Mouse (Mus musculus): ENCODE data around the gene Pnkd.
A peak's percentile ranks its signal among the peaks of the same experiment; 100 is the strongest.
"Not testable (repeated sequence)": the region's sequence is repeated elsewhere in the genome, so short reads cannot be mapped to it uniquely, and the experiment has no call there.

Pnkd gene

DNA sequence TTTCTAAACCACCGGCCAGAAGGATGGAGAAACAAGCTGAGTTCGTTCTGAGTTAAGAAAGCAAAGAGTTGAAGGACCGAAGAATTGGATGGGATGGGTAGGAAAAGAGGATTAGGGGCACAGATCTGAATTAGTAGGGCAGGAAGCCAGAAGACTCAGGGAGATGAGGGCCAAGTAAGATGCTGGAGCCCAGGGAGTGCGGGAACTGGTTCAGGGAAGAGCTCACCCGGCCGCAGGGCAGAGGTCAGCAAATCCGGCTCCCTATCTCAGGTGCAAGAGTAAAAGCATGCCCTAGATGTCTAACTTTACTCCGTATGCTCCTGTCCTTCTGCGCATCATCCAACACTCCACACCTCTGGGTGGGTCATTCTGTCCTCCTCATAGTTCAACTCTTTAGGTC, 48.2 kb downstream of the Pnkd start:
- peak in 1 of 2 experiments; percentile 19 for DNase-seq

DNA sequence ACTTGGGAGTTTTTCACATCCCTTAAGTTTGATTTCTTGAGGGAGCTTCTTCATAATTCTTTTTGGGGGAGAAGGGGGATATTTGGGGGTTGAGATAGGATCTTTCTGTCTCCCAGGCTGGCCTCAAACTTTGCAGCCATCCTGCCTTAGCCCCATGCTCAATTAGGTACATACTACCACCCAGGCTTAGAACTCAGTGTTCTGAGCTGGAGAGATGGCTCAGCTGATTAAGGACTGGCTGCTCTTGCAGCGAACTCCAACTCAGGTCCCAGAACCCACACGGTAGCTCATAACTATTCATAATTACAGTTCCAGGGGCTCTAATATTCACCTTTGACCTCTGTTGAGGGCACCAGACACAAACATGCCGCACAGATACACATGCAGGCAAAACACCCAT, 49.9 kb downstream of the Pnkd start:
- DNase-seq, result no peak

DNA sequence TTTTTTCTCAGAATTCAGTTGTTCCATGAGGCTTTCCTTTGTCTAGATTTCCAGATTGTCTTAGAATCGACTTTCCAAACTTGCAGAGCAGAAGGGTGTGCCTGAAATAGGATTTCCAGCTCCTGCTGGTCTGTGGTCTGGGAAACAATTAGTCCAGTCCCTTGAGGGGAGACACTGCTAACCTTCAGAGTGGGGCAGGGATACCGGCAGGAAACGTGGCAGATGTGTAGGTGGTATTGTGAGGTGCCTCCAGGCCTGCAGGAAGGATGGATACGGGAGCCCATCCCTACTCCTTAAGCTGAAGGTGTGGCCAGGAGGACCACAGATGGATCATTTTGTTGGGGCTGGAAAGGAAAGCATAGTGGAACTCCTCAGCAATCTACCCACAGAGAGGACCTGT, 50.3 kb downstream of the Pnkd start:
- no peak for DNase-seq

DNA sequence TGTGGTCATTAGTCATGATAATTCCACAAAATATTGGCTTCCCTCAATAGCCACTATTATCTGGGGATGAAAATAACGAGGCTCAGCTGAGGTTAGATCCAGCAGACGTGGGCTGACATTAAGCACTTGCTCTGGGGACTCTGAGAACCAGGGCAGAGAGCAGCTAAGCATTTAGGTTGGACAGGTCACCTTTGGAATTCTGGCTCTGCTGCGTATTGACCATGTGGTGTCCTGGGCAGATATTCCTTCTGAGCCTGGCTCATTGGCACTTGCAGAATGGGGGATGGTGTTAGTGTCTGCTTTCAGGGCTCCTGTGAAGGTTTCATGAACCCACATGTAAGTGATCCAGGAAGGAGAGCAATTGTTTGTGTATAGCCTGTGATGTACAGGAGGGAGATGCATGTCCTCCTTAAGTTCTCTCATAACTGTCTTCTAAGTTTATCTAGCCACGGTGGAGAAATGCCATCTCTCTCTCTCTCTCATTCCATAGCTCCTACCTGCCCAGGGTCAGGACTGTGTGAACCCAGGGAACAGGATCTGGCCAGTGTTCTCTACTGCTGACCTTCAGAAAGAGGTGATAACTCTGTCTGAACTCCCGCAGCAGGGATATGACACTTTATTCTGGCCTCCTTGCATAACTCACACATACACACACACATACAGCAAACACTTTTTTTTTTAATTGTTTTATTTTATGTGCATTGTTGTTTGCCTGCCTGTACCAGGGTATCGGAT, 50.9 kb downstream of the Pnkd start:
- peak; percentile 32 to 47 for DNase-seq

DNA sequence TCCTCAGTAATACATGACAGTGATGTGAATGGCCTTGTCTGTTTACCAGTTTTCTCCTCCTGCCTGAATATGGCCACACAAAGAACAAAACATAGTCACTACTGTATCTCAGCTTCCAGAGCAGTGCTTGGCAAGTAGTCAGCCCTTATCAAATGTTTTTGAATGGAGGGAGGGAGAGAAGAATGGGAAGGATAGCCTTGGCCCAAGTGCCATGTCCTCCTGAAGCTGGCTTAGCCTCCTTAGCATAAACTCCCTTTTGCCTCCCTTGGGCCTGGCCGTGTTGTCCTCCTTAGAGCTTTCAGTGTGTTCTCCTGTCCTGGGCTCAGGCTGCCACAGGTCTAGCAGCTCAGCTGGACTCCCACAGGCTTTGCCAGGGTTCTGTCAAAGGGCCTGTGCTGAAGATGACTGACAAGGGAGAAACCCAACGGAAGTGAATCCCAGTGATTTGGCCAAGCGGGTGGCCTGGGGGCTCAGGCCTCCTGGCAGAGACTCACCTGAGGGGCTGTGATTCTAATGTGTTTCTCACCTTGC, 52.6 kb downstream of the Pnkd start:
- DNase-seq, result peak in 1 of 2 experiments; percentile 28

DNA sequence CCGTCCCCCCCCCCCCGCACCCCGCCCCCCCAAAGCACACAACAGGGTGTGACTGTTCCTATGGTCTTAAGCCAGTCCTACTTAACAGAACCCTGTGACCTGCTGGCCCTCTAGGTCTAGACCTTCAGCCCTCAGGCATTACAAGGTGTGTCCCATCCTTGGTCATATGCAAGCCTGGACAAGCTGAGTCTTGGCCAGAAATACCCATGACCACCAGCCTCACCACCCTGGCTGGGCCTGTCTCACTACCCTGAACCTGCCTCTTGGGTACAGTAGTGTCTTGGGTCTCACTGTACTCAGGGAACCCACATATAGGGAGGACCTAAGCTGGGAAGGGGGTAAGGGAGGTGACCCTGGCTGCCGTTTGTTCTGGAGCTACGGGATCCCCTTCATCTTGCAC, 53.3 kb downstream of the Pnkd start:
- DNase-seq, result no peak

DNA sequence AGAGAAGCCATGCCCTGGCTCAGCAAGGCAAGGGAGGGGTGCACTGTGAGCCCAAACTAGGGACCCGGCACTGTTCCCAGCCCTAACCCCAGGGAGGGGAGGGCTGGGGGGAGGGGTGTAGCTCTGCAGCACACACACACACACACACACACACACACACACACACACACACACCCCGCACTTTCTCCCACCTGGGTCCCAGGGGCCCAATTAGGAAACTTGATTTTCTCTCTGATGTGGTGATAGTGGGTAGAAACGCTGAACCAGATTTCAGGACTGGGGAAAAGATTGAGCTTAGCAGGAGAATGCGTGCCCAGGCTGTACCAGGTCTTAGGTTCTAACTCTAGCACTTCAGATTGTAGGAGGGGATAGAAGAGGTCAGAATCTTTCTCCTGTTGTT, 53.9 kb downstream of the Pnkd start:
- no peak for DNase-seq

DNA sequence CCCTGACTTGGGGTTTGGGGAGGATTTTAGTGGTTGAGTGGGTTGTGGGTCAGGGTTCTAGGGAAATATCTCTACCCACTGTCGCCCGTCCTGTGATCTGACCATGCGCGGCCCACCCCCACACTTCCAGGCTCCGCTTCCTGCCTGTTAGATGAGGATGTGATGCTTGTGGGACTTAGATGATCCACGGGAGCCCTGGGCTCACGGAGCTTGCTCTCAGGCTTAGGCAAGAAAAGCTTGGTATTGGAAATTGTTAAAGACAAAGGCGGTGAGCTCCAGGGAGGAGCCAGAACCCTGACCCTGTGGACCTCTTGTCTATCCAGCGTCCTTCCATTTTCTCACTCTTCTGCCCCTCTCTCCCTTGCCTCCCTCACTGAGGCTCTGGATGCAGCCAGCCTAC, 55.2 kb downstream of the Pnkd start:
- no peak for DNase-seq

DNA sequence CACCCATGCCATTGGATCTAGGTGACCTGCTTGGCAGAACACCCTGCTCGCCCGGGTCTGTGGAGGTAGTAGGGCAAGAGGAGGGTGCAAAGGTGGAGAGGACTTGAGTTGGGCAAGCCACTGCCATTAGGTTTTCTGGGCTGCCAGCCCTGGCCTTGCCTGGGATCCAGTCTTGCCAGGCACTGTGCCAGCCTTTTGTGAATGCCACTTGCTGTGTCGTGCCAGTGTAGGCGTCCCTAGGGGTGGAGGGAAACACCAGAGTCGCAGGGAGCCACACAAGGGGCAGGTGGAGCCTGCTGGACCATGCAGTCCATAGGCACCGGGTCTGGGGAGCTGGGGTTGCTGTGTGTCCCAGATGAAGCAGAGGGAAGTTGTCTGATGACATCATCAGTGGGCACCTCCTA, 55.6 kb downstream of the Pnkd start:
- DNase-seq, result peak; percentile 37 to 51

DNA sequence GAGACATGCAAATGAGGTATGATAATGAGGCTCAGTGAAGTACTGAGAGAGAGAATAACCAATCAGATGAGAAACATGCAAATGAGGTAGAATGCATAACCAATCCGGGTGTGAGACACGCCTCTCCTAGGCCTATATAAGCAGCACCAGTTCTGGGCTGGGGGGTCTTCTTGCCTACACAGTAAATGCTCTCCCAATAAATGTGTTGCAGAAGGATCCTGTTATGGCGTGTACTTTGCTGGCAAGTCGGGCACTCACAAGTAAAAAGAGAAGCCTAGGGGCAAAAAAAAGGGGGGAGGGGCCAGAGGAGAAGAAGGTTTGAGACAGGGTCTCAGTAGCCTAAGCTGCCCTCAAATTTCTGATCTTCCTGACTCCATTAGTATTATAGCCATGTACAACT, 56.3 kb downstream of the Pnkd start:
- DNase-seq, result not testable (repeated sequence)

DNA sequence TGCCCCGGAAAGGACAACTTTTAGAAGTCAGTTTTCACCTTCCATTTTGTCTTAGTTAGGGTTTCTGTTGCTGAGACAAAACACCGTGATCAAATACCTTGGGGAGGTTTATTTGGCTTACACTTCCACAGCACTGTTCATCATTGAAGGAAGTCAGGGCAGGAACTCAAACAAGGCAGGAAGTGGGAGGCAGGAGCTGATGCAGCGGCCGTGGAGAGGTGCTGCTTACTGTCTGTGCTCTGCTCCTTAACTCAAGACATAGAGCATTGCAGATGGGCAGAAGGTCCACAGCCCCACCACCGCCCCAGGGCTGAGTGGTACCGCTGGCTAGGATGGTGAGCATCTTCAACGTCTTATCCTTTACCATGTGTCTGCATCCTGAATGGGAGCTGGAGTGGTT, 57.2 kb downstream of the Pnkd start:
- DNase-seq, result no peak

DNA sequence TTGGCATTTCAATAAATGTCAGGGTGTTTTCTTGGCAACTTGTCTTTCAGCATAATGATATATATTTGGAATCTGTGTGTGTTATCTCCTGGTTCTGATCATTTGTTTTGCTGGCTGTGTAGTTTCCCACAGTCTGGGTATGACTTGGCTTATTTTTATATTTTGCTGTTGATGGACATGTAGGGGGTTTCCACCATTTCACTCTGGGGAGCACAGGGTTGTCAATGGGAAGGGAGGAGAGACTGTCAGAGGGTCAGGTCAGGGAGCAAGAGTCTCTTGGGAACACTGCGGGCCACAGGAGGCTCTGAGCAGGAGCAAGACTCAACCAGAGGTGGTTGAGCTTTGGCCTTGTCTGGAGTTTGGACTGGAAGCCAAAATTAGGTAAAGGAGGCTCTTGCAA, 57.6 kb downstream of the Pnkd start:
- no peak for DNase-seq

DNA sequence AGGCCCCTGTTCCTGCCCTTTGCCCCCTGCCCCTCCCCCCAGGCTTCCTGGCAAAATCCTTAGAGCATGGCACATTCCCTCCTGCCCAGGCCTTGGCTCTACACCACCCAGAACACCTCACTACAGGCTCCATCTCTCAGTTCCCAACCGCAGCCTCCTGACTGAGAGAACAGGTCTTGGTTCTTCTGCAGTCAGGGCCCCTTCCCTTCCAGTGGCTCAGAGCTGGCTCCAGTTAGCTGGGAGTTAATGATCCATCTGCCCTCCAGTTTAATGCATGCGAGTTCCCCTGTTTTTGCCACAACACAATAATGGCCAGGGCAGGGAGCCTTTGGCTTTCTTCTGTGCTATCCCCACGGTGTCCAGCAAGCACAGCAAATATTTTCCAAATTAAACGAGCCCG, 58.4 kb downstream of the Pnkd start:
- DNase-seq, result no peak

DNA sequence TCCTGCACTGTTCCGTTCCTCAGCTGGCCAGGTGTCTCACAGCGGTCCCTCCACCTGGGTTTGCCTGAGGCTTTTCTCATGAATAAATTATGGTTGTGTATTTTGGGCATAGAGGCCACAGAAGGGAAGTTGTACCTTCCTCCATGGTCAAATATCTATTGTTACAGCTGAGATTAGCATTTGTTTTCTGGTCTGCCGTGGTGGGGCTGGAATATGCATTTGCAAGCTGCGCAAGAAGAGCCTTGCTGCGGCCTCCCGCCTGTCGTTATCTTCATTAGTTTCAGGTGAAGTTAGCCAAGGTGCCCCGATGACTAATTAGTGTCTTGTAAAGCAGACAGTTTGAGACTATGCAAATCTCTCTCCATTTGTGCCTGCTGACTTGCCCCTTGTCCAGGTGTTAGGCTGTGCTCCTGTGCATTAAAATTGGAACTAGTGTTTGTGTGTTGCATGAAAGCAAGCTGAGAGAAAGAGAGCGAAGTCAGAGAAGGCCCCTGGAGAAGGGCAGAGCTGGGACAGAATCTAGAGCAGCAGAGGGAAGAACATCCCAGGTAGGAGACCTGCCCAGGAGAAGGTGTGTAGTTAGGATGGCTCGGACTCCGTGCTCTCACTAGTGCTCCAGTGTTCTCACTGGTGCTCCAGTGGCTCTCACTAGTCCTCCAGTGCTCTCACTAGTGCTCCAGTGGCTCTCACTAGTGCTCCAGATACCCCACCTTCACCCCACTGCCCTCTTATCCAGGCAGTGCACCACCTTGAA, 59.6 kb downstream of the Pnkd start:
- no peak for DNase-seq

DNA sequence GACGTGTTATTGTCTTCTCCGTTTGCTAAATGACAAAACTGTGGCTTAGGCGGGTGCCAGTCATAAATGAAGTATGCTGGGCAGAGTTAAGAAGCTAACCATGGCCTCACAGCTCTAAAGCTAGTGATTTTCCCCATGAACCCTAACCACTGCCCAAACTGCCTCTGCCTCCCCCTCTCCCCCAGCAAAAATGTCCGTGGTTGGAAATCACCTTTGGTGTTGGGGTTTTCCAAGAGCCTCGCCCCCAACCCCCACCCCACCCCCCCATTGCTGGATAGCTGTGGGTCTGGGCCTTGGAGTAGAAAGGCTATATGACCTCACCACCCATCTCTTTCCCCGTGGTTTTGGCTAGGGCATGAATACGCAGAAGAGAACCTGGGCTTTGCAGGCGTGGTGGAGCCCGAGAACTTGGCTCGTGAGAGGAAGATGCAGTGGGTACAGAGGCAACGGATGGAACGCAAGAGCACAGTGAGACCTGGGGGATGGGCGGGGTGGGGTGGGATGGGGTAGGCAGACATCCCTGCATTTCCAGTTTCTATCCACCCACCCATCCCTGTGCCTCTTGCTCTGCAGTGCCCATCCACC, 66.5 kb downstream of the Pnkd start:
- no peak for DNase-seq

DNA sequence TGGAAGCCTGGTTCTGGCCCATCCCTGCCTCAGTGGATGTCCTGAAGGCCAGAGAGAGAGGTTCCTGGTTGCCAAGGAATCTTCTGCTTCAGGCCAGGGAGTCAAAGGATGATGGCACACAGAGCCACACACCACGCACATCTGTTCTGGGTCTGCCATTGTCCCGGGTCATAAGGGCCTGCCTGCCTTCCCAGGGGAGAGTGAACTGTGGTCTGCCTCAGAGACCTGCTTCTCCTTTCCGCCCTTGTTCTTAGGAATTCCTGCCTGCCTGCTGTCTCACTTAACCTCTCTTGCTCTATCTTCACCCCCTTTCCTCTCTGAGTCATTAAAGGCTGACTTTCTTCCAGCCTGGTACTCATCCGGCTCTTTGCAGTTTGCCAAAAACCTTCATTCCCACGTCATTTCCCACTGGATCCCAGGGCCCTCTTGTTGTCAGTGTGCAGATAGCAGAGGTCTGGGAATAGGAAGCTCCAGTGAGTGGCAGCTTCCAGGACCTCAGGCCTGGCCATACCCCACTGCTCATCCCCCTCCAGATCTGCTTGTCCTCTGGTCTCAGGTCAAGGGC, 67.9 kb downstream of the Pnkd start:
- no peak for DNase-seq

DNA sequence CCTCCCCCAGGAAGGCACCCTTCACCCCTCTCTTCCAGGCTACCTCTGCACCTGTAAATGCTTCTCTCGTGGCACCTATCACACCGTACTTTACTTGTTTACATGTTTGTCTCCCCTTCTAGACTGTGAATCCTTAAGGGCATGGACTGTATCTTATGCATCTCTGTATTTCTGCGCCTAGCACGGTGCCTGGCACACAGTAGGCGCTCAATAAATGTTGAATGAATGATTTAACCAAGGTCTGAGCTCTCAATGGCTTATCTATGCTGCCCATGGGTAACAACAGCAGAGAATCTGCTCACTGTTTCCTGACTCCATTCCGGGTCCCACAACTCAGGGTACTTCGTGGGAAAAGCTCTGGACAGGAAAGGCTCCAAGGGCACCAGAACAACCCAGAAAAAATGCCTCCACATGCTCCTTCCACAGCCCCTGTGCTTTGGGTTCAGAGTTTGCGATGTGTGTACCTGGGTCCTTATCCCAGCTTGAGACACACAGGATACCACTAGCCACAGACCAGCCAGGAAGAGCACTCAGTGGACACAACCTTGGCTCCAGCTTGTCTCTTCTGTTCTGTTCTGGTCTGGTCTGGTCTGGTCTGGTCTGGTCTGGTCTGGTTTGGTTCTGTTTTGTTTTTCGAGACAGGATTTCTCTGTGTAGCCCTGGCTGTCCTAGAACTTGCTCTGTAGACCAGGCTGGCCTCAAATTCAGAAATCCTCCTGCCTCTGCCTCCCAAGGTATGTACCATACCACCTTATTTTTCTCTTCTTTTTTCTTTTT, 68.9 kb downstream of the Pnkd start:
- no peak for DNase-seq

DNA sequence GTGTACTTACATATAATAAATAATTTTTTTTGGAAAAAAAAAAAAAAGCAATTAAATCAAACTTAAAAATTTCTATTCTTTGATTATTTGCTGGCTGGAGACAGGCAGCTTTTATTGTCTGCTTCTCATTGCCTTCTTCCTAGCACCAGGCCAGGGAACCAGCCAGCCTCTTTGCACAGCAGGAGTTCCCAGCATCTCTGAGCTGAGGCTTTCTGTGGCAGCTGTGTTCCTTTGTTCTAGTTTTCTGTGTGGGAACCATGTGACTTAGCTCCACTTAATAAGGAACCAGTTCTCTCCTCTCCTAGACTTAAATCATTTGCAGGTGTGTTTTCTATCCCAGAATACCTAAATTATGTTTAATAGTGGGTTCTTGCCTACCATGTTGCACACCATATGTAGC, 72.8 kb downstream of the Pnkd start:
- DNase-seq, result no peak

DNA sequence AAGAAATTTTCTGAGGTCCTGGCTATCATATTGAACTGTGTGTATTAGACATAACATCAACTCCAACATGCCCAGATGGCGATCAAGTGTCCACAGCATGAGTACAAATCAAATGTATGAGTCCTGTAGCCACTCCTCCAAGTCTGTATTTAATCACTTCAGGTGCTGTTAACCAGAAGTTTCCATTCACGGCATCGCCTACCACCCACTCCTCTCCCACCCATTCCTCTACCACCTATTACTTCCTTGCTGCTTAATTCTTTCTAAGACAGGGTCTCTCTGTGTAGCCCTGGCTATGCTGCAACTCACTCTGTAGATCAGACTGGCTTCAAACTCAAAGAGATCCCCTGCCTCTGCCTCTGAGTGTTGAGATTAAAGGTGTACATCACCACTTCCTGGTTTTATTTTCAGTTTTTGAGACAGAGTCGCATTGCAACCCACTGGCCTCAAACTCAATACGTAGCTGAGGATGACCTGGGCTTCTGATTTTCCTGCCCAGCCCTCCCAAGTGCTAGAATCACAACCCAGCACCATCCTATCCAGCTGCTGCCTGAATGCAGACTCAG, 75.3 kb downstream of the Pnkd start:
- no peak for DNase-seq

DNA sequence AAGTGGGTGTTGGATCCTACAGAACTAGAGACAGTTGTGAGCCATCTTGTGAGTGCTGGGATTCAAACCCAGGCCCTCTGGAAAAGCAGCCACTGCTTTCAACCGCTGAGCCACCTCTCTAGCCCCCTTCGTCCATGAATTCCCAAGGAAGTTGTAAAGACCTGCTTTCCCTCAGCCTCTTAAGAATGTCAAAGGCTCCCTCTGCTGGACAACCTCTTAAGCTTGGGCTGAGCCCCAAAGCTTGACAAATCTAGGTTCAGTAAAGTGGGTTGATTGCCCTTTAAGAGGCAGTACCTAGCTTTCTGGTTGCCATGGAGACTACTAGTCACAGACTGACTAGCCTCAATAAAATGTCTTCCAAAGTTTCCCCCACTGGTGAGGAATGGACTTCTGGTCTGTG, 77.1 kb downstream of the Pnkd start, which contains the start of gene Catip:
Gene Catip (plus strand): TSS at position 297 of the 400 bp plus-strand sequence.
- peak; percentile 64 to 74 for DNase-seq

DNA sequence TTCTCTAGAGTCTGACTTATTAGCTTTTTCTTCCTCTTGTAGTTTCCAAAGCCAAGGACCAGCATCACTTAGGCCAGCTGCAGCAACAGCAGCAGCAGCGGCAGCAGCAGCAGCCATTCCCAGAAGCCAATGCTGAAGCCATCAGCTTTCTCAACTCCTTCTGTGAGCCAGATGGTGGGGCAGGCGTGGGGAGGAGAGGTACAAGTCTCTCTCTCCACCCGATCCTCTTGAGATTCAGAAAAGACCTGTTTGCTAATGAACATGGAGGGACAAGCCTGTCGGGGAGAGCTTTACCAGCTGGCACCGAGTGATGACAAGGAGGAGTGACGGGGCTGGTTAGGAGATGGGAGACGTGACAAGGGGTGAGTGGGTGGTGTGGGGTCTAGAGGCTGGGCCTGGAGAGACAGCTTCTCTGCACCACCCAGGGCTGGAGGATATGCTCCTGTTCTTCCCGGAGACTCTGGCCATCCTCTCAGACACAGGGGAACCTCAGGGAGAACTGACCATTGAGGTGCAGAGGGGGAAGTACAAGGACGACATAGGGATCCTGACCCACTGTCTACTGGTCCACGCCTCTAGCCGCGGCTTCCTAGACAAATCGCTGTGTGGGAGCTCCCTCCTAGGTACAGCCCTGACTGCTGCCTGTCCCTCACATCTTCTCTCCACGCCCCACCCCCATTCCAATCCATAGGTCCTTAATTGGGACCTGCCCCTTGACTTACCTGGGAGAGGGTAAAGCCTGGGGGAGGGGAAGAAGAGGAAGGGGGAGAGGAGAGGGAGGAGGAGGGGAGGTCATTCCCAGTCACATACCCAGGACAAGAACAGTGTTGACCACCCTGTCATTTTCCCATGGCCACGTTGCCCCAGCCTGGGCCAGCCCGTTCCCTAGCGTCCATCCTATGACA, 77.8 kb downstream of the Pnkd start:
- no peak for DNase-seq
